Mouse (Mus musculus) intestine, postnatal 0 days (tissue): ENCODE measurements around the gene Nyap1. TPM values are rescaled to one million over a fixed set of nuclear protein-coding genes. Genes with fewer than 3 reads are reported as not detected.

Experiments
- ATAC-seq: fragments of 200-750 bp; cut with Nextera tagmentation; 2 replicates; pipeline ENCODE4 v1.8.0; 2017; ENCODE audit warnings: mild to moderate bottlenecking, moderate TSS enrichment, moderate library complexity
- H3K27ac ChIP-seq: fragments of 300-500 bp; sonication (generic); 2 replicates; pipeline ENCODE4 v1.5.1; 2014; ENCODE audit warnings: mild to moderate bottlenecking, low read depth, low read length, moderate library complexity
- H3K27me3 ChIP-seq: fragments of 300-500 bp; sonication (generic); replicated peaks from 2 replicates; pipeline ENCODE4 v1.6.1; 2014; ENCODE audit warnings: low read length, mixed read lengths; ENCODE audit not compliant: control insufficient read depth, insufficient read depth
- H3K36me3 ChIP-seq: fragments of 300-500 bp; sonication (generic); 2 replicates; pipeline ENCODE4 v1.6.1; 2014; ENCODE audit warnings: mild to moderate bottlenecking, moderate library complexity; ENCODE audit not compliant: control insufficient read depth, insufficient read depth
- H3K4me1 ChIP-seq: fragments of 300-500 bp; sonication (generic); replicated peaks from 2 replicates; pipeline ENCODE4 v1.6.1; 2014; ENCODE audit warnings: antibody characterized with exemption, low read length, mixed read lengths; ENCODE audit not compliant: control insufficient read depth, insufficient read depth
- H3K4me2 ChIP-seq: fragments of 300-500 bp; sonication (generic); replicated peaks from 2 replicates; pipeline ENCODE4 v1.6.1; 2014; ENCODE audit warnings: low read depth, mild to moderate bottlenecking, moderate library complexity
- H3K4me3 ChIP-seq: fragments of 300-500 bp; sonication (generic); 2 replicates; pipeline ENCODE4 v1.5.1; 2014; ENCODE audit warnings: low read depth, low read length
- H3K9ac ChIP-seq: fragments of 300-500 bp; sonication (generic); 2 replicates; pipeline ENCODE4 v1.6.1; 2014; ENCODE audit warnings: mild to moderate bottlenecking, low read depth, low read length
- H3K9me3 ChIP-seq: fragments of 300-500 bp; sonication (generic); 2 replicates; pipeline ENCODE4 v1.6.1; 2016; ENCODE audit warnings: mixed run types; ENCODE audit not compliant: control insufficient read depth
- CTCF ChIP-seq: sonication (generic); IDR thresholded peaks from 2 replicates; pipeline ENCODE4 v1.5.1; 2016; ENCODE audit warnings: low read depth, mild to moderate bottlenecking, control low read depth, antibody characterized with exemption, moderate library complexity
- WGBS: fragments of 180-500 bp; shearing (Covaris S2); extraction: QIAGEN DNeasy Blood & Tissue Kit; methylation state at CpG from one replicate; pipeline ENCODE4 v1.1.7; 2014; 5-methylcytosine and 5-hydroxymethylcytosine counted together
- polyA plus RNA-seq: library from polyadenylated mRNA; unstranded; fragments of >200 nt; fragmentation: Nextera tagmentation; extraction: Ambion mirVana; gene quantifications from 2 replicates; pipeline ENCODE4 v1.2.1, GENCODE M21; 2015

Gene Nyap1
- polyA plus RNA-seq, 1 experiment from 2014 or later: 1.6 TPM

GRCm38 (mm10) chr5:137758921-137759534, 17.6 kb upstream of the Nyap1 start:
- no peak overlapping the region for H3K9ac ChIP-seq
- TF ChIP-seq CTCF: no peak
- H3K4me2 ChIP-seq: no peak overlapping the region
- H3K9me3 ChIP-seq: no peaks in the 10 kb centered on the region
- H3K27me3 ChIP-seq: no peaks in the 10 kb centered on the region
- H3K4me3 ChIP-seq: no peak overlapping the region
- no peaks in the 10 kb centered on the region for H3K4me1 ChIP-seq
- 90% methylated on average over 19 of the region's 19 CpGs for WGBS
- no peak overlapping the region for H3K27ac ChIP-seq
- ATAC-seq: no peak
- H3K36me3 ChIP-seq: peaks cover 49% of the 10 kb centered on the region

GRCm38 (mm10) chr5:137757887-137758286, 16.5 kb upstream of the Nyap1 start:
- ATAC-seq: no peak
- peaks cover 59% of the 10 kb centered on the region for H3K36me3 ChIP-seq
- no peak overlapping the region for H3K9ac ChIP-seq
- H3K27me3 ChIP-seq: no peaks in the 10 kb centered on the region
- H3K9me3 ChIP-seq: no peaks in the 10 kb centered on the region
- TF ChIP-seq CTCF: no peak
- no peak overlapping the region for H3K4me2 ChIP-seq
- WGBS: 84% methylated on average over 6 of the region's 6 CpGs
- H3K4me1 ChIP-seq: no peaks in the 10 kb centered on the region
- H3K27ac ChIP-seq: no peak overlapping the region
- H3K4me3 ChIP-seq: no peak overlapping the region

- Histone ChIP-seq H3K27me3 (no peaks in the 10 kb centered on the region), H3K27ac (no peak overlapping the region), H3K4me1 (no peaks in the 10 kb centered on the region), H3K4me2 (no peak overlapping the region), H3K9ac (no peak overlapping the region), H3K4me3 (no peak overlapping the region), H3K36me3 (peaks cover 67% of the 10 kb centered on the region), H3K9me3 (no peaks in the 10 kb centered on the region)
- 46% methylated on average over 10 of the region's 10 CpGs for WGBS
- TF ChIP-seq CTCF: peak; percentile 95
- ATAC-seq: 0 out of 2 replicates have a peak, but pooled peaks have one; percentile 26
Observed at GRCm38 (mm10) chr5:137756882-137757661, 15.7 kb upstream of the Nyap1 start.

- no peaks in the 10 kb centered on the region for H3K27me3 ChIP-seq
- no peak overlapping the region for H3K4me3 ChIP-seq
- TF ChIP-seq CTCF: no peak
- no peak for ATAC-seq
- no peaks in the 10 kb centered on the region for H3K9me3 ChIP-seq
- H3K4me2 ChIP-seq: no peak overlapping the region
- WGBS: 68% methylated on average over 3 of the region's 3 CpGs
- H3K9ac ChIP-seq: no peak overlapping the region
- H3K36me3 ChIP-seq: peaks cover 76% of the 10 kb centered on the region
- no peaks in the 10 kb centered on the region for H3K4me1 ChIP-seq
- H3K27ac ChIP-seq: no peak overlapping the region
Observed at GRCm38 (mm10) chr5:137756106-137756505, 14.7 kb upstream of the Nyap1 start.

- H3K27me3 ChIP-seq: no peaks in the 10 kb centered on the region
- no peak overlapping the region for H3K9ac ChIP-seq
- no peak for ATAC-seq
- no peak overlapping the region for H3K27ac ChIP-seq
- WGBS: 80% methylated on average over 5 of the region's 5 CpGs
- peaks cover 83% of the 10 kb centered on the region for H3K36me3 ChIP-seq
- TF ChIP-seq CTCF: no peak
- no peaks in the 10 kb centered on the region for H3K4me1 ChIP-seq
- H3K4me3 ChIP-seq: no peak overlapping the region
- H3K9me3 ChIP-seq: no peaks in the 10 kb centered on the region
- no peak overlapping the region for H3K4me2 ChIP-seq
Observed at GRCm38 (mm10) chr5:137755425-137755824, 14.0 kb upstream of the Nyap1 start.

GRCm38 (mm10) chr5:137753111-137753832, 11.9 kb upstream of the Nyap1 start:
- H3K4me1 ChIP-seq: peaks cover 8% of the 10 kb centered on the region; the same call in 1 of the 2 replicates
- H3K27ac ChIP-seq: no peak overlapping the region
- H3K9me3 ChIP-seq: no peaks in the 10 kb centered on the region
- no peak for TF ChIP-seq CTCF
- no peaks in the 10 kb centered on the region for H3K27me3 ChIP-seq
- no peak overlapping the region for H3K4me3 ChIP-seq
- H3K4me2 ChIP-seq: no peak overlapping the region; the same call in 1 of the 2 replicates
- WGBS: 73% methylated on average over 13 of the region's 13 CpGs
- no peak for ATAC-seq
- H3K9ac ChIP-seq: no peak overlapping the region
- H3K36me3 ChIP-seq: peaks cover 71% of the 10 kb centered on the region
